Mouse (Mus musculus) heart, embryonic 16.5 days (tissue): ENCODE data around the gene Tmcc1. TPM values are rescaled to one million over a fixed set of nuclear protein-coding genes. Genes with fewer than 3 reads are reported as not detected.

Experiments used
- ATAC-seq: fragments of 200-750 bp; cut with Nextera tagmentation; replicated peaks from 2 replicates; pipeline ENCODE4 v1.8.0; 2017; ENCODE audit warnings: moderate number of reproducible peaks; ENCODE audit not compliant: insufficient read depth, low FRiP score; ENCODE audit errors: extremely low read depth
- H3K27ac ChIP-seq: fragments of 300-500 bp; sonication (generic); 2 replicates; pipeline ENCODE4 v1.5.1; 2014; ENCODE audit warnings: mild to moderate bottlenecking, low read length, control low read depth, moderate library complexity
- H3K27me3 ChIP-seq: fragments of 300-500 bp; sonication (generic); 2 replicates; pipeline ENCODE4 v1.6.1; 2014; ENCODE audit warnings: low read length, mixed read lengths; ENCODE audit not compliant: control insufficient read depth, insufficient read depth
- H3K36me3 ChIP-seq: fragments of 300-500 bp; sonication (generic); 2 replicates; pipeline ENCODE4 v1.6.1; 2014; ENCODE audit not compliant: control insufficient read depth, insufficient read depth
- H3K4me1 ChIP-seq: fragments of 300-500 bp; sonication (generic); 2 replicates; pipeline ENCODE4 v1.6.1; 2014; ENCODE audit warnings: low read length, mixed read lengths; ENCODE audit not compliant: control insufficient read depth, insufficient read depth
- H3K4me2 ChIP-seq: fragments of 300-500 bp; sonication (generic); 2 replicates; pipeline ENCODE4 v1.6.1; 2014; ENCODE audit warnings: low read depth, mild to moderate bottlenecking, control low read depth, low read length
- H3K4me3 ChIP-seq: fragments of 300-500 bp; sonication (generic); 2 replicates; pipeline ENCODE4 v1.5.1; 2014; ENCODE audit warnings: mild to moderate bottlenecking, control low read depth, low read length
- H3K9ac ChIP-seq: fragments of 300-500 bp; sonication (generic); 2 replicates; pipeline ENCODE4 v1.6.1; 2014; ENCODE audit warnings: low read length, control low read depth
- H3K9me3 ChIP-seq: fragments of 300-500 bp; sonication (generic); replicated peaks from 2 replicates; pipeline ENCODE4 v1.6.1; 2016; ENCODE audit warnings: low read length; ENCODE audit not compliant: control insufficient read depth
- WGBS: fragments of 180-500 bp; shearing (Covaris S2); extraction: QIAGEN DNeasy Blood & Tissue Kit; methylation state at CpG from one replicate; pipeline ENCODE4 v1.1.7; 2014; 5-methylcytosine and 5-hydroxymethylcytosine counted together
- polyA plus RNA-seq: library from polyadenylated mRNA; unstranded; fragments of >200 nt; fragmentation: Nextera tagmentation; extraction: Ambion mirVana; gene quantifications from 2 replicates; pipeline ENCODE4 v1.2.1, GENCODE M21; 2015

Gene Tmcc1
- polyA plus RNA-seq, 1 experiment from 2014 or later, result 13.3 TPM

DNA sequence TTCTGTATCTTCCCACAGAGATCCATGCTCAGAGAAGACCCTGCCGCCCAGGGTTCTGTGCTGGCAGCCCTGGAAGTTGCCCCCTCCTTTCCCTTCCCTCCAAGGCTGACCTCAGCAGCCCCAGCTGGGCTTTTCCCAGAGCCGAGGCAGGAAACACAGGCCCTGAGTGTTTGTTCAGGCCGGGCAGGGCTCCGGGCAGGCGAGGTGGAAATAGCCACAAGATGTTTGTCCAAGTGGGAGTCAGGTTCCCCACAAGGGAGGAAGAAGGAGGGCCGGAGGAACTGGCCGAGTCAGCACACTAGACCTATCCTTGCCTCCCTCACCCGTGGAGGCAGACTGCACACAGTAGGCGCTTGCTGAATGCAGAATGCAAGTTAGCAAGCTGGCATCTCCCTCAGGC, 186.6 kb downstream of the Tmcc1 start:
- WGBS, result 52% methylated on average over 9 of the region's 9 CpGs
- Histone ChIP-seq H3K27me3 (peaks cover 2% of the 10 kb centered on the region; the same call in 1 of the 2 replicates), H3K4me1 (peaks cover 20% of the 10 kb centered on the region), H3K4me3 (no peak overlapping the region), H3K36me3 (no peaks in the 10 kb centered on the region), H3K4me2 (no peak overlapping the region), H3K27ac (peak overlapping the region; percentile 83), H3K9me3 (no peaks in the 10 kb centered on the region), H3K9ac (peak overlapping the region; percentile 19; the same call in 1 of the 2 replicates)
- peak; percentile 25 for ATAC-seq

DNA sequence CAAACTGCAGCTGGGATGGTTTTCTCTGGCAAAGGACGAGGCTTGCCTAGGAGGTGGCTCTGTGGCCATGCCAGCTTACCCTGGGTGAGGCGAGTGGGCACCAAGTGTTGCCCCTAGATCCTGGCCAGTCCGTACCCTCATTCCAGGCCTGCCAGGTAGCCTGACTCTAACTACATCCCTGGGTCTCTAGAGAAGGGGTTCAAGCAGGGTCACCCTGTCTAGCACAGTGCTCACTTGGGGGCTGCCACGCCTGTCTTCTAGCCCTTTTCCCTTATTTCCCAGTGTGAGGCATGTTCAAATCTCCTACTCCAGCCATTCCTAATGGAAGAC, 187.4 kb downstream of the Tmcc1 start:
- peaks cover 20% of the 10 kb centered on the region for H3K4me1 ChIP-seq
- 67% methylated on average over 4 of the region's 4 CpGs for WGBS
- no peak for ATAC-seq

DNA sequence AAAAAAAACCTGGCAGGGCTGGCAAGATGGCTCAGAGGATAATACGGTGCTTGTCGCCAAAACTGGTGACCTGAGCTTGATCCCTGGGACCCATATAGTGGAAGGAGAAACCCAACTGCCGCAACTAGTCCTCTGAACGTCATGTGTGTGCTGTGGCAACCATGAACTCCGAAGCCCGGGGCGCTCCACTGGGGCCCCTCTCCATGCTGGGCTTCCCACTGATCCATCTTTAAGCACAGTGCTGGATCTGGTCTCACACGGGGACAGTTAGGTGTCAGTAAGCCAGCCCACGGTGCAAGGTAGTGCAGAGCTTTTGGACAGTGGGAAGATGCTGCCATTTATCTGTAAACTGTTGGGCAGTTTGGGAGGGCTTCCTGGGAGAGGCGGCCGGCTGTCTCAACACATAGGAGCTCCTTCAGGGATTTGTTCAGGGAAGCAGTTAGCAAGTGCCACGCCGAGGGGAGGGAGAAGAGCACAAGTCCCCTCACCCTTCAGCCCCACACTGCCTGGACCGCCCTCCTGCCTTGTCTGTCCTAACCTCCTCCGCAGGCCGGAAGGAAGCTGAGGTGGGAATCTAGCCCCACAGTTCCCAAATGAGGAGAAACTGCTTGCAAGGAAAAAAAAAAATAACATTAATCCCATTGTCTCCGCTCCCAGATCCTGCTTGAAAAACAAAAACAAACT, 187.9 kb downstream of the Tmcc1 start:
- H3K4me2 ChIP-seq, result no peak overlapping the region
- no peak overlapping the region for H3K4me3 ChIP-seq
- no peaks in the 10 kb centered on the region for H3K36me3 ChIP-seq
- peaks cover 20% of the 10 kb centered on the region for H3K4me1 ChIP-seq
- peak overlapping the region; percentile 83 for H3K27ac ChIP-seq
- no peak overlapping the region for H3K9ac ChIP-seq
- peaks cover 2% of the 10 kb centered on the region; the same call in 1 of the 2 replicates for H3K27me3 ChIP-seq
- peak; percentile 31; the same call in 1 of the 2 replicates for ATAC-seq
- WGBS, result 77% methylated on average over 17 of the region's 17 CpGs
- H3K9me3 ChIP-seq, result no peaks in the 10 kb centered on the region

More for the DNA sequence above, 187.4 kb downstream of the Tmcc1 start:
- H3K27me3 ChIP-seq, result peaks cover 2% of the 10 kb centered on the region; the same call in 1 of the 2 replicates
- no peak overlapping the region for H3K4me3 ChIP-seq
- no peak overlapping the region for H3K4me2 ChIP-seq
- H3K9me3 ChIP-seq, result no peaks in the 10 kb centered on the region
- no peaks in the 10 kb centered on the region for H3K36me3 ChIP-seq
- peak overlapping the region; percentile 83 for H3K27ac ChIP-seq
- H3K9ac ChIP-seq, result no peak overlapping the region

DNA sequence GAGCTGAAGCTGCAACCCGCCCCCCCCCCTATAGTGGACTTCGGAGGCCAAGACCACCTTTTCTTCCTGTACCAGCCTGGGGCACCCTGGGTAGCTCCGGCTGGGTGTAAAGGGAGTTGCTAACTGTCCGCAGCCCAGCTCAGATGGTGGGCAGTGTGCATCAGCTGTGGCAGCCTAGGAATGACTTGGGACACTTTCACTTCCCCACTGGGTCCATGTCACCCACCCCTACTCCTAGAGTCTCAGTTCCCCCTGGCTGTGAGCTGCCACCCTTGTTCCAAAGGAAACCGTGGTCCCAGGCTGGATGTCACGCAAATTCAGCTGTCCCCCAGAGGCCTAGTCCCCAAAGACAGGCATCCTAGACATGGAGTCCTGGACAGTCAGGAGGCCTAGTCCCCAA, 188.6 kb downstream of the Tmcc1 start:
- H3K4me2 ChIP-seq, result no peak overlapping the region
- peak overlapping the region; percentile 56 for H3K9ac ChIP-seq
- H3K27ac ChIP-seq, result peak overlapping the region; percentile 89
- H3K9me3 ChIP-seq, result no peaks in the 10 kb centered on the region
- H3K36me3 ChIP-seq, result no peaks in the 10 kb centered on the region
- H3K4me1 ChIP-seq, result peaks cover 20% of the 10 kb centered on the region
- ATAC-seq, result no peak
- 81% methylated on average over 6 of the region's 6 CpGs for WGBS
- peaks cover 2% of the 10 kb centered on the region; the same call in 1 of the 2 replicates for H3K27me3 ChIP-seq
- no peak overlapping the region for H3K4me3 ChIP-seq

DNA sequence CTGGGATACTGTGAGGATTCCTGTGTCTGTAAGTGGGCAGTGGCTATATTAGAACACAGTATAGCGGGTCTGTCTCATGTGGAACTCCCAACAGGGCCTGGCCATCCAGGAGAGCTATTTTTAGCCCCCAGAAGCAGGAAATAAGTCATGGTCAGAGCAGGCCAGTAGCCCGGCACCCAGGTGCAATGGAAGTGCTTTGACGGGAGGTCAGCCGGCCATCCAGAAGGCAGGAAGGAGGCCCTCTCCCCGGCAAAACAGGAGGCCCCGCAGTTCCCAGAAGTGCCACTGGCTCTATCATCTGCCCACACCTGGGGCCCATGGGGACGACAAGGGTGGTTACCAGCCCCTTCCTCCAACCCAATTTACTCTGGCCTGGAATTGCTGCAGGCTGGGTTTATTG, 189.2 kb downstream of the Tmcc1 start:
- H3K36me3 ChIP-seq, result no peaks in the 10 kb centered on the region
- H3K4me1 ChIP-seq, result peaks cover 20% of the 10 kb centered on the region
- peak overlapping the region; percentile 56 for H3K9ac ChIP-seq
- 20% methylated on average over 7 of the region's 7 CpGs for WGBS
- peak overlapping the region; percentile 42 for H3K4me2 ChIP-seq
- H3K4me3 ChIP-seq, result no peak overlapping the region
- ATAC-seq, result no peak; the same call in 1 of the 2 replicates
- H3K9me3 ChIP-seq, result no peaks in the 10 kb centered on the region
- H3K27me3 ChIP-seq, result peaks cover 2% of the 10 kb centered on the region; the same call in 1 of the 2 replicates
- H3K27ac ChIP-seq, result peak overlapping the region; percentile 89

DNA sequence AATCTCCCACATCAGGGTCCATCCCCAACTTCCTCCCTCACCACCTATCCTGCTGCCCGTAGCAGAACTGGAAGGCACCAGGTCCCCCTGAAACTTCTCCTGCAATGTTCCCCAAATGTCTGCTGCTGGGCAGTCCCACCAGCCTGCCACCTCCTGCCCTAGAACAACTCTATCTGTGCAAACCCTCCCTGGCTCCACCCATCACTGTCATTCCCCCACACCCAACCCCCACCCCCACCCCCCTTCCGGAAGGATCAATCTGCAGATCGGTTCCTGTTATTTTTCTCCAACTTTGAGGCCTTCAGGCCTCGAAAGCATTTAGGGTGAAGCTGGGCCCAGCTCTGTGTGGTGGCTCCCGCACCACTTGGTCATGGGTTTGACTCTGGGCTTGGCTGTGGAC, 189.8 kb downstream of the Tmcc1 start:
- no peaks in the 10 kb centered on the region for H3K36me3 ChIP-seq
- H3K27ac ChIP-seq, result peak overlapping the region; percentile 89
- no peak overlapping the region for H3K4me3 ChIP-seq
- H3K4me1 ChIP-seq, result peaks cover 22% of the 10 kb centered on the region
- peaks cover 2% of the 10 kb centered on the region; the same call in 1 of the 2 replicates for H3K27me3 ChIP-seq
- 50% methylated on average over 5 of the region's 5 CpGs for WGBS
- H3K4me2 ChIP-seq, result peak overlapping the region; percentile 42
- H3K9me3 ChIP-seq, result no peaks in the 10 kb centered on the region
- peak overlapping the region; percentile 56 for H3K9ac ChIP-seq
- ATAC-seq, result no peak

DNA sequence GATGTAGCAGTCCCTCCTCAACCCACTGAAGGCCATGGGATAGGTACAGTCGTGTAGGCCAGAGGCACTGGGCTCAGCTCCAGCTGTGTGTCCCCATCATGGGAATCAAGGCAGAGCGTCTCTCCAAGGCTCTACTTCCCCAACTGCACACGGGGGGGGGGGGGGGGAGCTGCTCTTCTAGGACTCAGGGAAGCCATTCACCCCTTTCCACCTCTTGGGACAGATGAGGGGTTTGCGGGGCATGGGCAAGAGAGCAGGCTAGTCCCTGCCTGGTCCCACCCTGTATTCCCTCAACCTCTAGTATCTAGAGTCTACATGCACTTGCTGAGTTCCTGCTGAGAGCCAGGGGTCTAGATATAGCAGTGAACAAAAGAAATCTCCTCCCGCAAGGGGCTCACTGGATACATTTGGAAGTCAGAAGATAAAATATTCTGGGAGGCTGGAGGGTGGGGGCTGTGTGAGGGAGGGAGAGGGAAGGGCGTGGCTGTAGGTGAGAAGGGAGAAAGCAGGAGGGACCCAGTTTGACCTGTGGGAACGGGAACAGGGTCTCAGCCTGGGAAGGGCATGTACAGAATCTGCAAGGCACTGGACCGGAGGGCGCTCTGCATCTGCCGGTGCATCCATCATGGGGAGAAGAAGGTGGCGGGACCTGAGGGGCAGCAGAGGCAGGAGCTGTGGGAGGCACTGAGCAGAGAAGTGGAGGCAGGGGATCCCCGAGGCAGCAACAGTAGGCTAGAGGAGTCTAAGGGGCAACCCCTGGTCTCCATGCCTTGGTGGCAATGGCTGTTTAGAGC, 190.8 kb downstream of the Tmcc1 start:
- H3K36me3 ChIP-seq, result no peaks in the 10 kb centered on the region
- H3K27ac ChIP-seq, result 0 out of 2 replicates have a peak overlapping the region, but pooled peaks have one; percentile 49
- H3K4me1 ChIP-seq, result peaks cover 20% of the 10 kb centered on the region
- 67% methylated on average over 12 of the region's 12 CpGs for WGBS
- ATAC-seq, result no peak
- H3K4me3 ChIP-seq, result no peak overlapping the region
- H3K27me3 ChIP-seq, result no peaks in the 10 kb centered on the region
- no peaks in the 10 kb centered on the region for H3K9me3 ChIP-seq
- no peak overlapping the region for H3K9ac ChIP-seq
- H3K4me2 ChIP-seq, result no peak overlapping the region

DNA sequence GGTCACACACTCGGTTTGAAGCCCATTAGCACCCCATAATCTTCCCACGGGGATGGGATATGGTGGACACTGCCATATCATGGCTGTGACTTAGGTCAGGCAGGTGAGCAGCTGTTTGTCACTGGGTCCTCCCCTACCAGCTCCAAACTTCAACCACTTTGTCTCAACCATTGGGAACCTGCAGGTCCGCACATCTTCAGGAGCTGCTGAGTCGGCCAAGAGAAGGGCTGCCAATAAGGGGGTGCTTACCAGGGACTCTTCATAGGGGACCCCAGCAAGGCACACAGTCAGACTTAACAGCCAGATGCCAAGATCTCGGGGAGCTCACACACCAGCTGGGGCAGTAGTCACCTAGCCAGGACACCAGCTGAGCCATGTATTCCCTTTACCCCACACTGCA, 192.4 kb downstream of the Tmcc1 start:
- Histone ChIP-seq H3K4me1 (peaks cover 23% of the 10 kb centered on the region), H3K4me3 (no peak overlapping the region), H3K4me2 (no peak overlapping the region), H3K9ac (no peak overlapping the region), H3K27ac (no peak overlapping the region), H3K36me3 (no peaks in the 10 kb centered on the region), H3K9me3 (no peaks in the 10 kb centered on the region), H3K27me3 (no peaks in the 10 kb centered on the region)
- no peak for ATAC-seq
- WGBS, result 84% methylated on average over 5 of the region's 5 CpGs

DNA sequence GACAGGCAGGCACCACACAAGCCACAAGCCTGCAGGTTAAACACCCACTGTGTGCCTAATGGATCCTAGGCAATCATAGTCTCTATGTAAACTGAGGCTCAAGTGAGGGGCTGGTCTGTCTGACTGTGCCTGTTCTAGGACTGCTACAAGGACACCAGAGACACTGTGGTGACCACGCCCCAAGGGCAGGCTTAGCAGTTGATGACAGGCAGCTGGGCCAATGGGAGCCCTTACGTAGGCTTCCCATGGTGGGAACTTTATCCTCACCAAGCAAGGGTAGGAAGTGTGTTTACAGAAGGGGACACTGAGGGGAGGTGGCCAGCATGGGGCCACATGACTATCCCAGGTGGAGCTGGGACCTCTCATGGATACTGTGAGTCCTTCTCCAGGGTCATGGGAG, 194.1 kb downstream of the Tmcc1 start:
- no peaks in the 10 kb centered on the region for H3K36me3 ChIP-seq
- no peak overlapping the region for H3K4me3 ChIP-seq
- no peak overlapping the region; the same call in 1 of the 2 replicates for H3K9ac ChIP-seq
- H3K4me1 ChIP-seq, result peaks cover 16% of the 10 kb centered on the region
- no peak for ATAC-seq
- 93% methylated on average over 2 of the region's 2 CpGs for WGBS
- peaks cover 9% of the 10 kb centered on the region for H3K9me3 ChIP-seq
- peak overlapping the region; percentile 90 for H3K27ac ChIP-seq
- H3K4me2 ChIP-seq, result peak overlapping the region; percentile 13; the same call in 1 of the 2 replicates
- H3K27me3 ChIP-seq, result no peaks in the 10 kb centered on the region
